Mouse (Mus musculus): ENCODE data around the gene Minos1. TPM values are rescaled to one million over a fixed set of nuclear protein-coding genes. Genes with fewer than 3 reads are reported as not detected.

The Minos1 gene
- polyA plus RNA-seq, 1 experiment from 2014 or later, result 580 TPM

- DNase-seq (ENCODE audit: low spot score) (no peak), ATAC-seq (replicated peaks; ENCODE audit: low FRiP score, low TSS enrichment, low read depth) (no peak)
- Histone ChIP-seq H3K4me2 (ENCODE audit: low read length) (no peak overlapping the region), H3K9me3 (ENCODE audit: control insufficient read depth, low read length) (no peaks in the 10 kb centered on the region), H3K4me3 (ENCODE audit: low read depth, low read length) (no peak overlapping the region), H3K27ac (ENCODE audit: low read depth) (no peak overlapping the region), H3K4me1 (replicated peaks; ENCODE audit: control insufficient read depth, insufficient read depth, low read length) (no peaks in the 10 kb centered on the region), H3K27me3 (replicated peaks; ENCODE audit: control insufficient read depth, insufficient read depth, low read length) (no peaks in the 10 kb centered on the region), H3K36me3 (ENCODE audit: control insufficient read depth, insufficient read depth, low read length) (no peaks in the 10 kb centered on the region), H3K9ac (ENCODE audit: low read length) (no peak overlapping the region)
- WGBS, result 83% methylated on average over 12 of the region's 12 CpGs
These were observed 38.9 kb upstream of the Minos1 start for GRCm38 (mm10) chr4:139169748-139170279.

GRCm38 (mm10) chr4:139168985-139169747 is 38.3 kb upstream of the Minos1 start:
- Histone ChIP-seq H3K4me2 (ENCODE audit: low read length) (no peak overlapping the region), H3K4me3 (ENCODE audit: low read depth, low read length) (no peak overlapping the region), H3K36me3 (ENCODE audit: control insufficient read depth, insufficient read depth, low read length) (no peaks in the 10 kb centered on the region), H3K4me1 (replicated peaks; ENCODE audit: control insufficient read depth, insufficient read depth, low read length) (no peaks in the 10 kb centered on the region), H3K27me3 (replicated peaks; ENCODE audit: control insufficient read depth, insufficient read depth, low read length) (no peaks in the 10 kb centered on the region), H3K9me3 (ENCODE audit: control insufficient read depth, low read length) (no peaks in the 10 kb centered on the region), H3K9ac (ENCODE audit: low read length) (no peak overlapping the region), H3K27ac (ENCODE audit: low read depth) (no peak overlapping the region)
- WGBS, result 73% methylated on average over 15 of the region's 15 CpGs
- DNase-seq (ENCODE audit: low spot score), result no peak
- ATAC-seq (replicated peaks; ENCODE audit: low FRiP score, low TSS enrichment, low read depth), result no peak

- Histone ChIP-seq H3K27me3 (replicated peaks; ENCODE audit: control insufficient read depth, insufficient read depth, low read length) (no peaks in the 10 kb centered on the region), H3K9me3 (ENCODE audit: control insufficient read depth, low read length) (no peaks in the 10 kb centered on the region), H3K36me3 (ENCODE audit: control insufficient read depth, insufficient read depth, low read length) (no peaks in the 10 kb centered on the region), H3K4me2 (ENCODE audit: low read length) (no peak overlapping the region), H3K4me3 (ENCODE audit: low read depth, low read length) (no peak overlapping the region), H3K4me1 (replicated peaks; ENCODE audit: control insufficient read depth, insufficient read depth, low read length) (no peaks in the 10 kb centered on the region), H3K9ac (ENCODE audit: low read length) (no peak overlapping the region), H3K27ac (ENCODE audit: low read depth) (no peak overlapping the region)
- 52% methylated on average over 8 of the region's 8 CpGs for WGBS
- DNase-seq (ENCODE audit: low spot score) (no peak), ATAC-seq (replicated peaks; ENCODE audit: low FRiP score, low TSS enrichment, low read depth) (no peak)
These were observed 36.2 kb upstream of the Minos1 start for GRCm38 (mm10) chr4:139167107-139167506.

GRCm38 (mm10) chr4:139166244-139166643 is 35.3 kb upstream of the Minos1 start:
- Histone ChIP-seq H3K4me2 (ENCODE audit: low read length) (no peak overlapping the region), H3K27ac (ENCODE audit: low read depth) (no peak overlapping the region), H3K36me3 (ENCODE audit: control insufficient read depth, insufficient read depth, low read length) (no peaks in the 10 kb centered on the region), H3K4me3 (ENCODE audit: low read depth, low read length) (no peak overlapping the region), H3K4me1 (replicated peaks; ENCODE audit: control insufficient read depth, insufficient read depth, low read length) (no peaks in the 10 kb centered on the region), H3K9ac (ENCODE audit: low read length) (no peak overlapping the region), H3K27me3 (replicated peaks; ENCODE audit: control insufficient read depth, insufficient read depth, low read length) (no peaks in the 10 kb centered on the region), H3K9me3 (ENCODE audit: control insufficient read depth, low read length) (no peaks in the 10 kb centered on the region)
- no peak for ATAC-seq (replicated peaks; ENCODE audit: low FRiP score, low TSS enrichment, low read depth)
- 79% methylated on average over 8 of the region's 8 CpGs for WGBS
- DNase-seq (ENCODE audit: low spot score), result no peak

- no peak overlapping the region for H3K4me2 ChIP-seq (ENCODE audit: low read length)
- no peak overlapping the region for H3K27ac ChIP-seq (ENCODE audit: low read depth)
- ATAC-seq (replicated peaks; ENCODE audit: low FRiP score, low TSS enrichment, low read depth), result no peak
- H3K9me3 ChIP-seq (ENCODE audit: control insufficient read depth, low read length), result no peaks in the 10 kb centered on the region
- no peaks in the 10 kb centered on the region for H3K36me3 ChIP-seq (ENCODE audit: control insufficient read depth, insufficient read depth, low read length)
- H3K4me1 ChIP-seq (replicated peaks; ENCODE audit: control insufficient read depth, insufficient read depth, low read length), result no peaks in the 10 kb centered on the region
- H3K4me3 ChIP-seq (ENCODE audit: low read depth, low read length), result no peak overlapping the region
- H3K9ac ChIP-seq (ENCODE audit: low read length), result no peak overlapping the region
- WGBS, result 80% methylated on average over 8 of the region's 8 CpGs
- no peak for DNase-seq (ENCODE audit: low spot score)
- no peaks in the 10 kb centered on the region for H3K27me3 ChIP-seq (replicated peaks; ENCODE audit: control insufficient read depth, insufficient read depth, low read length)
These were observed 34.3 kb upstream of the Minos1 start for GRCm38 (mm10) chr4:139165259-139165658.

GRCm38 (mm10) chr4:139164082-139164481 is 33.2 kb upstream of the Minos1 start:
- Histone ChIP-seq H3K27me3 (replicated peaks; ENCODE audit: control insufficient read depth, insufficient read depth, low read length) (no peaks in the 10 kb centered on the region), H3K36me3 (ENCODE audit: control insufficient read depth, insufficient read depth, low read length) (no peaks in the 10 kb centered on the region), H3K9me3 (ENCODE audit: control insufficient read depth, low read length) (no peaks in the 10 kb centered on the region), H3K27ac (ENCODE audit: low read depth) (no peak overlapping the region), H3K4me1 (replicated peaks; ENCODE audit: control insufficient read depth, insufficient read depth, low read length) (no peaks in the 10 kb centered on the region), H3K4me2 (ENCODE audit: low read length) (no peak overlapping the region), H3K9ac (ENCODE audit: low read length) (no peak overlapping the region), H3K4me3 (ENCODE audit: low read depth, low read length) (no peak overlapping the region)
- DNase-seq (ENCODE audit: low spot score) (no peak), ATAC-seq (replicated peaks; ENCODE audit: low FRiP score, low TSS enrichment, low read depth) (no peak)
- 86% methylated on average over 6 of the region's 6 CpGs for WGBS

GRCm38 (mm10) chr4:139161076-139161475 is 30.2 kb upstream of the Minos1 start:
- whole genome bisulfite sequencing, result 76% methylated on average over 2 of the region's 2 CpGs
- ATAC-seq (replicated peaks; ENCODE audit: low FRiP score, low TSS enrichment, low read depth), result no peak
- no peak overlapping the region for H3K27ac ChIP-seq (ENCODE audit: low read depth)
- no peaks in the 10 kb centered on the region for H3K4me1 ChIP-seq (replicated peaks; ENCODE audit: control insufficient read depth, insufficient read depth, low read length)
- no peak overlapping the region for H3K9ac ChIP-seq (ENCODE audit: low read length)
- H3K36me3 ChIP-seq (ENCODE audit: control insufficient read depth, insufficient read depth, low read length), result no peaks in the 10 kb centered on the region
- H3K4me3 ChIP-seq (ENCODE audit: low read depth, low read length), result no peak overlapping the region
- no peak for DNase-seq (ENCODE audit: low spot score)
- no peak overlapping the region for H3K4me2 ChIP-seq (ENCODE audit: low read length)
- H3K9me3 ChIP-seq (ENCODE audit: control insufficient read depth, low read length), result no peaks in the 10 kb centered on the region
- no peaks in the 10 kb centered on the region for H3K27me3 ChIP-seq (replicated peaks; ENCODE audit: control insufficient read depth, insufficient read depth, low read length)

GRCm38 (mm10) chr4:139158350-139158749 is 27.4 kb upstream of the Minos1 start:
- Histone ChIP-seq H3K9me3 (ENCODE audit: control insufficient read depth, low read length) (no peaks in the 10 kb centered on the region), H3K27ac (ENCODE audit: low read depth) (0 out of 2 replicates have a peak overlapping the region, but pooled peaks have one; percentile 7), H3K4me3 (ENCODE audit: low read depth, low read length) (no peak overlapping the region), H3K4me2 (ENCODE audit: low read length) (peak overlapping the region; percentile 24), H3K9ac (ENCODE audit: low read length) (no peak overlapping the region), H3K4me1 (replicated peaks; ENCODE audit: control insufficient read depth, insufficient read depth, low read length) (no peaks in the 10 kb centered on the region), H3K27me3 (replicated peaks; ENCODE audit: control insufficient read depth, insufficient read depth, low read length) (no peaks in the 10 kb centered on the region), H3K36me3 (ENCODE audit: control insufficient read depth, insufficient read depth, low read length) (no peaks in the 10 kb centered on the region)
- no peak for ATAC-seq (replicated peaks; ENCODE audit: low FRiP score, low TSS enrichment, low read depth)
- DNase-seq (ENCODE audit: low spot score), result no peak
- 39% methylated on average over 14 of the region's 14 CpGs for WGBS

GRCm38 (mm10) chr4:139156538-139156937 is 25.6 kb upstream of the Minos1 start:
- DNase-seq (ENCODE audit: low spot score), result no peak
- WGBS, result 86% methylated on average over 6 of the region's 6 CpGs

More at GRCm38 (mm10) chr4:139156538-139156937, 25.6 kb upstream of the Minos1 start:
- no peak overlapping the region for H3K27ac ChIP-seq (ENCODE audit: low read depth)
- H3K4me3 ChIP-seq (ENCODE audit: low read depth, low read length), result no peak overlapping the region
- no peak overlapping the region for H3K9ac ChIP-seq (ENCODE audit: low read length)
- no peak overlapping the region for H3K4me2 ChIP-seq (ENCODE audit: low read length)
- ATAC-seq (replicated peaks; ENCODE audit: low FRiP score, low TSS enrichment, low read depth), result no peak
- H3K36me3 ChIP-seq (ENCODE audit: control insufficient read depth, insufficient read depth, low read length), result no peaks in the 10 kb centered on the region
- no peaks in the 10 kb centered on the region for H3K27me3 ChIP-seq (replicated peaks; ENCODE audit: control insufficient read depth, insufficient read depth, low read length)
- H3K4me1 ChIP-seq (replicated peaks; ENCODE audit: control insufficient read depth, insufficient read depth, low read length), result no peaks in the 10 kb centered on the region
- no peaks in the 10 kb centered on the region for H3K9me3 ChIP-seq (ENCODE audit: control insufficient read depth, low read length)
